Mouse (Mus musculus) midbrain, postnatal 0 days (tissue): ENCODE data around the gene Adamts18. TPM values are rescaled to one million over a fixed set of nuclear protein-coding genes. Genes with fewer than 3 reads are reported as not detected.

Source experiments
- ATAC-seq: fragments of 200-750 bp; cut with Nextera tagmentation; 2 replicates; pipeline ENCODE4 v1.8.0; 2017; ENCODE audit warnings: moderate number of reproducible peaks, mild to moderate bottlenecking, moderate TSS enrichment, moderate library complexity; ENCODE audit not compliant: low FRiP score
- DNase-seq: peaks from one replicate; pipeline ENCODE4 v3.0.0-alpha.2; 2015; ENCODE audit warnings: low spot score
- H3K27ac ChIP-seq: fragments of 300-500 bp; sonication (generic); 2 replicates; pipeline ENCODE4 v1.5.1; 2014; ENCODE audit warnings: low read depth, mild to moderate bottlenecking, low read length, mixed read lengths
- H3K27me3 ChIP-seq: fragments of 300-500 bp; sonication (generic); 2 replicates; pipeline ENCODE4 v1.6.1; 2014; ENCODE audit warnings: low read length, control low read depth, mixed read lengths; ENCODE audit not compliant: insufficient read depth
- H3K36me3 ChIP-seq: fragments of 300-500 bp; sonication (generic); 2 replicates; pipeline ENCODE4 v1.6.1; 2014; ENCODE audit warnings: low read length, control low read depth, mixed read lengths; ENCODE audit not compliant: insufficient read depth
- H3K4me1 ChIP-seq: fragments of 300-500 bp; sonication (generic); 2 replicates; pipeline ENCODE4 v1.6.1; 2014; ENCODE audit warnings: mild to moderate bottlenecking, control low read depth, antibody characterized with exemption, low read length, mixed read lengths; ENCODE audit not compliant: insufficient read depth
- H3K4me2 ChIP-seq: fragments of 300-500 bp; sonication (generic); 2 replicates; pipeline ENCODE4 v1.6.1; 2014; ENCODE audit warnings: low read depth, mild to moderate bottlenecking, low read length, mixed read lengths; ENCODE audit not compliant: poor library complexity, severe bottlenecking
- H3K4me3 ChIP-seq: fragments of 300-500 bp; sonication (generic); 2 replicates; pipeline ENCODE4 v1.5.1; 2014; ENCODE audit warnings: low read depth, mild to moderate bottlenecking, low read length, moderate library complexity
- H3K9ac ChIP-seq: fragments of 300-500 bp; sonication (generic); replicated peaks from 2 replicates; pipeline ENCODE4 v1.6.1; 2014; ENCODE audit warnings: mild to moderate bottlenecking, low read length, moderate library complexity, mixed read lengths; ENCODE audit not compliant: poor library complexity, severe bottlenecking
- H3K9me3 ChIP-seq: fragments of 300-500 bp; sonication (generic); 2 replicates; pipeline ENCODE4 v1.6.1; 2016; ENCODE audit warnings: low read length, control low read depth
- CTCF ChIP-seq: IDR thresholded peaks from 2 replicates; pipeline ENCODE4 v1.5.1; 2016; ENCODE audit warnings: antibody characterized with exemption, mild to moderate bottlenecking
- WGBS: fragments of 180-500 bp; shearing (Covaris S2); extraction: QIAGEN DNeasy Blood & Tissue Kit; methylation state at CpG from one replicate; pipeline ENCODE4 v1.1.7; 2014; 5-methylcytosine and 5-hydroxymethylcytosine counted together
- polyA plus RNA-seq: library from polyadenylated mRNA; unstranded; fragments of >200 nt; fragmentation: Nextera tagmentation; extraction: Ambion mirVana; gene quantifications from 2 replicates; pipeline ENCODE4 v1.2.1, GENCODE M21; 2015
- total RNA-seq: library from RNA; depleted of rRNA; stranded (reverse); fragments of >200 nt; gene quantifications from 2 replicates; pipeline ENCODE4 v1.2.3, GENCODE M21; 2014; rRNA removed

The Adamts18 gene
- total and polyA plus RNA-seq, 2 experiments from 2014 or later = 3.2 to 4.9 TPM

GRCm38 (mm10) chr8:113656681-113657298 is 191.7 kb downstream of the Adamts18 start:
- Histone ChIP-seq H3K9me3 (no peaks in the 10 kb centered on the region), H3K4me3 (no peak overlapping the region), H3K9ac (no peak overlapping the region), H3K4me2 (no peak overlapping the region), H3K4me1 (no peaks in the 10 kb centered on the region), H3K36me3 (no peaks in the 10 kb centered on the region), H3K27ac (no peak overlapping the region), H3K27me3 (no peaks in the 10 kb centered on the region)
- ATAC-seq = no peak
- DNase-seq = no peak
- 78% methylated on average over 11 of the region's 11 CpGs for WGBS
- TF ChIP-seq CTCF = no peak

- no peaks in the 10 kb centered on the region for H3K27me3 ChIP-seq
- H3K9me3 ChIP-seq = no peaks in the 10 kb centered on the region
- no peak overlapping the region for H3K9ac ChIP-seq
- H3K36me3 ChIP-seq = no peaks in the 10 kb centered on the region
- H3K4me2 ChIP-seq = no peak overlapping the region
- ATAC-seq (no peak), DNase-seq (no peak)
- 93% methylated on average over 5 of the region's 5 CpGs for WGBS
- H3K4me3 ChIP-seq = no peak overlapping the region
- H3K27ac ChIP-seq = no peak overlapping the region
- TF ChIP-seq CTCF = no peak
- H3K4me1 ChIP-seq = no peaks in the 10 kb centered on the region
Observed at GRCm38 (mm10) chr8:113656154-113656553, 192.4 kb downstream of the Adamts18 start.

GRCm38 (mm10) chr8:113653151-113653550 is 195.4 kb downstream of the Adamts18 start:
- H3K9ac ChIP-seq = no peak overlapping the region
- no peaks in the 10 kb centered on the region for H3K36me3 ChIP-seq
- ATAC-seq (no peak), DNase-seq (no peak)
- no peaks in the 10 kb centered on the region for H3K4me1 ChIP-seq
- H3K4me3 ChIP-seq = no peak overlapping the region
- no peaks in the 10 kb centered on the region for H3K27me3 ChIP-seq
- no peaks in the 10 kb centered on the region for H3K9me3 ChIP-seq
- WGBS = 69% methylated on average over 4 of the region's 4 CpGs
- TF ChIP-seq CTCF = no peak
- H3K27ac ChIP-seq = no peak overlapping the region
- no peak overlapping the region for H3K4me2 ChIP-seq

- no peak for TF ChIP-seq CTCF
- no peaks in the 10 kb centered on the region for H3K9me3 ChIP-seq
- WGBS = 85% methylated on average over 12 of the region's 12 CpGs
- no peak overlapping the region for H3K27ac ChIP-seq
- no peaks in the 10 kb centered on the region for H3K27me3 ChIP-seq
- H3K4me3 ChIP-seq = no peak overlapping the region
- ATAC-seq = no peak
- H3K4me2 ChIP-seq = no peak overlapping the region
- H3K4me1 ChIP-seq = no peaks in the 10 kb centered on the region
- DNase-seq = no peak
- no peaks in the 10 kb centered on the region for H3K36me3 ChIP-seq
- H3K9ac ChIP-seq = no peak overlapping the region
Observed at GRCm38 (mm10) chr8:113652450-113652849, 196.1 kb downstream of the Adamts18 start.

Other genes starting within 250 kb of the Adamts18 start
- gene Mon1b, start 213.2 kb downstream of the Adamts18 start, total RNA-seq = 24.5 and 26.8 TPM in 2 replicates
- 9.6 TPM in 2 replicates for gene Mon1b, start 213.2 kb downstream of the Adamts18 start, polyA plus RNA-seq
- gene Syce1l, start 205.5 kb downstream of the Adamts18 start, total RNA-seq = not detected in 2 replicates
- gene Syce1l, start 205.5 kb downstream of the Adamts18 start, polyA plus RNA-seq = 0.31 and 0.65 TPM in 2 replicates